Mouse (Mus musculus) CH12.LX (cell line): ENCODE data around the gene Supt16. TPM values are rescaled to one million over a fixed set of nuclear protein-coding genes. Genes with fewer than 3 reads are reported as not detected.

Experiments used
- DNase-seq: peaks from one replicate; pipeline ENCODE4 v3.0.0-alpha.2; 2013; ENCODE audit errors: extremely low read depth
- H3K27ac ChIP-seq: 2 replicates; pipeline ENCODE4 v1.5.1; 2012; ENCODE audit warnings: low read depth, mild to moderate bottlenecking, control low read depth, moderate library complexity; ENCODE audit not compliant: insufficient read depth
- H3K27me3 ChIP-seq: replicated peaks from 2 replicates; pipeline ENCODE3; 2012; ENCODE audit warnings: inconsistent platforms
- H3K36me3 ChIP-seq, 2 experiments: replicated peaks in 1 of 2; 2 replicates each; pipeline versions ENCODE3 to v1.6.1; 2012; ENCODE audit warnings: inconsistent platforms in 1 of 2, low read length in 1 of 2, mild to moderate bottlenecking in 1 of 2, mixed read lengths in 1 of 2, moderate library complexity in 1 of 2; ENCODE audit not compliant: control insufficient read depth in 1 of 2, insufficient read depth in 1 of 2
- H3K4me1 ChIP-seq, 2 experiments: 2 replicates each; pipeline ENCODE4 v1.6.1; 2012; ENCODE audit warnings: inconsistent platforms in 1 of 2, moderate library complexity in 1 of 2; ENCODE audit not compliant: insufficient read depth in 2 of 2, control insufficient read depth in 1 of 2
- H3K4me2 ChIP-seq: 2 replicates; pipeline ENCODE4 v1.6.1; 2012; ENCODE audit warnings: low read depth, mild to moderate bottlenecking, control low read depth; ENCODE audit not compliant: poor library complexity, insufficient read depth, severe bottlenecking
- H3K4me3 ChIP-seq, 3 experiments: fragments of 150-350 bp in 1 of 3; sonication (generic) in 1 of 3; replicated peaks in 1 of 3; 2 replicates each; pipeline versions ENCODE3 to v1.5.1; 2011 to 2012; ENCODE audit warnings: low read depth in 2 of 3, low read length in 2 of 3, mild to moderate bottlenecking in 2 of 3, moderate library complexity in 2 of 3, control low read depth in 1 of 3, improper control_type of control experiment in 1 of 3, inconsistent platforms in 1 of 3, mixed read lengths in 1 of 3; ENCODE audit not compliant: poor library complexity in 1 of 3
- H3K79me2 ChIP-seq: replicated peaks from 2 replicates; pipeline ENCODE4 v1.6.1; 2012; ENCODE audit warnings: mild to moderate bottlenecking, moderate library complexity; ENCODE audit not compliant: control insufficient read depth, poor library complexity, insufficient read depth, severe bottlenecking; ENCODE audit errors: extremely low read depth
- H3K9ac ChIP-seq: 2 replicates; pipeline ENCODE4 v1.6.1; 2012; ENCODE audit warnings: low read depth, mild to moderate bottlenecking, control low read depth, moderate library complexity; ENCODE audit not compliant: insufficient read depth
- H3K9me3 ChIP-seq: replicated peaks from 2 replicates; pipeline ENCODE3; 2012; ENCODE audit warnings: low read length, inconsistent platforms, mixed read lengths
- CHD1 ChIP-seq: IDR thresholded peaks from 2 replicates; pipeline ENCODE4 v1.6.1; 2012; ENCODE audit warnings: low read depth, low read length, improper control_type of control experiment, inconsistent platforms
- CTCF ChIP-seq, 2 experiments: IDR thresholded peaks in 1 of 2; conservative IDR thresholded peaks in 1 of 2; 2 replicates each; pipeline ENCODE4 v1.5.1; 2011 to 2012; ENCODE audit warnings: low read depth in 2 of 2, low read length in 2 of 2, improper control_type of control experiment in 1 of 2, inconsistent platforms in 1 of 2, mild to moderate bottlenecking in 1 of 2, moderate library complexity in 1 of 2
- E2F4 ChIP-seq: IDR thresholded peaks from 2 replicates; pipeline ENCODE4 v1.6.1; 2011; ENCODE audit warnings: low read depth, low read length, improper control_type of control experiment; ENCODE audit not compliant: insufficient replicate concordance
- ELF1 ChIP-seq: IDR thresholded peaks from 2 replicates; pipeline ENCODE4 v1.6.1; 2014; ENCODE audit warnings: low read depth, mild to moderate bottlenecking, inconsistent platforms, low read length, improper control_type of control experiment
- EP300 ChIP-seq: IDR thresholded peaks from 2 replicates; pipeline ENCODE4 v1.6.1; 2011; ENCODE audit warnings: low read length, improper control_type of control experiment
- ETS1 ChIP-seq: conservative IDR thresholded peaks from 2 replicates; pipeline ENCODE4 v1.6.1; 2012; ENCODE audit warnings: low read depth, mild to moderate bottlenecking, inconsistent platforms, low read length, improper control_type of control experiment, moderate library complexity
- GABPA ChIP-seq: IDR thresholded peaks from 2 replicates; pipeline ENCODE4 v1.6.1; 2012; ENCODE audit warnings: low read depth, low read length, improper control_type of control experiment, inconsistent platforms; ENCODE audit not compliant: insufficient replicate concordance
- HCFC1 ChIP-seq: IDR thresholded peaks from 2 replicates; pipeline ENCODE4 v1.6.1; 2012; ENCODE audit warnings: low read depth, mild to moderate bottlenecking, inconsistent platforms, low read length, improper control_type of control experiment
- JUN ChIP-seq: IDR thresholded peaks from 2 replicates; pipeline ENCODE4 v1.6.1; 2011; ENCODE audit warnings: low read depth, mild to moderate bottlenecking, low read length, improper control_type of control experiment, moderate library complexity; ENCODE audit not compliant: insufficient read depth
- KAT2A ChIP-seq: IDR thresholded peaks from 2 replicates; pipeline ENCODE4 v1.6.1; 2012; ENCODE audit warnings: low read length, improper control_type of control experiment, inconsistent platforms; ENCODE audit not compliant: insufficient replicate concordance
- MAFK ChIP-seq: IDR thresholded peaks from 2 replicates; pipeline ENCODE4 v1.6.1; 2011; ENCODE audit warnings: low read length, improper control_type of control experiment; ENCODE audit not compliant: insufficient replicate concordance
- MEF2A ChIP-seq: IDR thresholded peaks from 2 replicates; pipeline ENCODE4 v1.6.1; 2014; ENCODE audit warnings: low read depth, mild to moderate bottlenecking, inconsistent platforms, low read length, improper control_type of control experiment, borderline replicate concordance
- MYC ChIP-seq: IDR thresholded peaks from 2 replicates; pipeline ENCODE4 v1.6.1; 2011; ENCODE audit warnings: low read depth, mild to moderate bottlenecking, improper control_type of control experiment, low read length
- PAX5 ChIP-seq: IDR thresholded peaks from 2 replicates; pipeline ENCODE4 v1.6.1; 2012; ENCODE audit warnings: low read length, inconsistent platforms, mixed read lengths
- RAD21 ChIP-seq: IDR thresholded peaks from 2 replicates; pipeline ENCODE4 v1.6.1; 2011; ENCODE audit warnings: low read depth, mild to moderate bottlenecking, low read length, improper control_type of control experiment, moderate library complexity
- RCOR1 ChIP-seq: conservative IDR thresholded peaks from 2 replicates; pipeline ENCODE4 v1.6.1; 2012; ENCODE audit warnings: low read depth, mild to moderate bottlenecking, inconsistent platforms, low read length, improper control_type of control experiment
- SIN3A ChIP-seq: IDR thresholded peaks from 2 replicates; pipeline ENCODE4 v1.6.1; 2012; ENCODE audit warnings: low read length, improper control_type of control experiment, inconsistent platforms
- SMC3 ChIP-seq: IDR thresholded peaks from 2 replicates; pipeline ENCODE4 v1.6.1; 2011; ENCODE audit warnings: low read depth, low read length, improper control_type of control experiment
- UBTF ChIP-seq: IDR thresholded peaks from 2 replicates; pipeline ENCODE4 v1.6.1; 2012; ENCODE audit warnings: low read depth, mild to moderate bottlenecking, inconsistent platforms, low read length, improper control_type of control experiment, moderate library complexity
- USF1 ChIP-seq: IDR thresholded peaks from 2 replicates; pipeline ENCODE4 v1.6.1; 2014; ENCODE audit warnings: low read depth, mild to moderate bottlenecking, inconsistent platforms, low read length, improper control_type of control experiment
- ZNF384 ChIP-seq: IDR thresholded peaks from 2 replicates; pipeline ENCODE4 v1.6.1; 2012; ENCODE audit warnings: low read depth, low read length, improper control_type of control experiment, inconsistent platforms
- dilution Hi-C: fragments of 300-500 bp; cut with MboI; formaldehyde crosslinking; loops from 2 replicates; pipeline ENCODE4 v1.14.3; 2020; ENCODE audit warnings: low sequenced_read_pairs; ENCODE audit not compliant: extremely low pct_unique_long_range_greater_than_20kb, extremely low pct_ligation_motif_present
- in situ Hi-C: fragments of 300-500 bp; cut with MboI; formaldehyde crosslinking; loops from 3 replicates; pipeline ENCODE4 v1.14.3; 2019; ENCODE audit warnings: low sequenced_read_pairs, low pct_ligation_motif_present, low pct_unique_long_range_greater_than_20kb, mixed read lengths
- polyA plus RNA-seq: library from polyadenylated mRNA; unstranded; fragments of >175 nt; gene quantifications from 2 replicates; pipeline ENCODE4 v1.2.1, GENCODE M21; 2012; ENCODE audit warnings: low read depth; ENCODE audit not compliant: insufficient read length
- total RNA-seq, 2 experiments: library from RNA; depleted of rRNA; stranded (reverse); fragments of 300-350 nt in 1 of 2; fragments of >200 nt in 1 of 2; gene quantifications; 2 replicates each; pipeline ENCODE4 v1.2.3; 2012 to 2014

Gene Supt16
- total and polyA plus RNA-seq, 3 experiments, result 64.8 to 114 (median 78.6) TPM

DNA sequence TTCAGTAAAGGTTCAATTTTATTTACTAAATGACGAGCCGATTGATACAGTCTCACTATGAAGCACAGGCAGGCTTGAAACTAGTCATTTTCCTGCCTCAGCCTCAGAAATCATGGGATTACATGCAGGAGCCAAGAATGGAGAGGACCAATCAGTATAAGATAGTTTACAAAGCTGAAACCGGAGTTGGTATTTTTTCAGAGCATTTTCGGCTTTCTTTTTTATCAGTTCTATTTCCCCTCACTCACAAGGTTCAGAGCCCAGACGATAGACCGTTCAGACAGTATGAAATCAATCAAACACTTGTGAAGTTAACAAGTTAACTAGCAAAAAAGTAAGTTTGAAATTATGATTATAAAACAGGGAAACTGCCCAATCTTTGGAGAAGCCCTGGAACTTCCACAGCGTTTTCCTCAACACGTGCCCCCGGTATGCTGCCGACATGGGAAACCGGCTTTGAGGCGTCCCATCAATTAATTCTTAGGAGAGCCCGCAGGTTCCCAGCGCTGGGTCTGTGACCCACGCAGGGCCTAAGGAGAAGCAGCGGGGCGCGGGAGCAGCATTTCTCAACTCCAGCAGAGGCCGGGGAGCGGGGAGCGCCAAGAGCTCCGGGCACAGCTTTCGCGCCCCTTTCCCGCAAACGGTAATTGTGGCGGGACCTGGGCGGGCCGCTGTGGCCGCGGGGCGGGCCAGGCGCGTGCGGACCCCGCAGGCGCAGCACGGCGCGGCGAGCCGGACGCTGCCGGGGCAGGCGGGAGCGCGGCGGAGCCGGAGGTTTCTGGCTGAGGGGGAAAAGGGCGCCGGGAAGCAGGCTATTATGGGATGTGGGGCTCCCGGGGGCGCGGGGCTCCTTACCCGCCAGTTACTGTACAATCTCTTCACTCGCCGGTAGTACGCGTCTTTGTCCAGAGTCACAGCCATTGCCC is 723 bp downstream of the Supt16 start (continued):
- no peak for TF ChIP-seq RAD21
- TF ChIP-seq RCOR1, result no peak
- no peak for TF ChIP-seq E2F4
- TF ChIP-seq MAFK, result no peak
- TF ChIP-seq CTCF (conservative IDR thresholded peaks at IDR 0.05 in 1 of 2, IDR thresholded peaks at IDR 0.05 in 1 of 2; ENCODE audit: low read depth in 2 of 2, low read length in 2 of 2), result no peak
- TF ChIP-seq ELF1, result no peak
- TF ChIP-seq PAX5, result no peak
- no peak for TF ChIP-seq EP300
- TF ChIP-seq USF1, result no peak
- TF ChIP-seq MYC, result peak; percentile 74
- no peak for TF ChIP-seq MEF2A
- TF ChIP-seq SIN3A, result peak; percentile 24; the same call in 1 of the 2 replicates

DNA sequence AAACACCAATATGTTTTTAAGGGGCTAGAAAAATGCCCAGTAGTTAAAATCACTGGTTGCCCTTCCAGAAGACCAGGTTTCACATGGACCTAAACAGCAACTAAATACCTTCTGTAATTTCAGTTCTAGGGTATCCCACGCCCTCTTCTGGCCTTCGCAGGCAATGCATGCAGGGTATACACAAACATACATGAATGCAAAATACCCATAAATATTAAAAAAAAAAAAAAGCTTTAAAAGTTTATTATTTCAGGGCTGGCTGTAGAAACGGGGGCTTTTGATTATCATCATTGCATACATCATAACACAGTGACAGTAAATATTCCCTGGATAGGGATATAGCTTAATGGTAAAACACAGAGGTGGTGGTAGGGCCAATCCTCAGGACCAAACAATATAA is 1.5 kb downstream of the Supt16 start:
- in situ Hi-C loops (loop anchor here (10.0 kb wide), 1 partner anchor 139 kb away; no protein-coding TSS in a partner anchor), dilution Hi-C loops (no loop called here)
- peak overlapping the region; percentile 99; the same call in 1 of the 2 replicates for H3K4me2 ChIP-seq
- no peaks in the 10 kb centered on the region for H3K27me3 ChIP-seq
- H3K9me3 ChIP-seq, result no peaks in the 10 kb centered on the region
- H3K79me2 ChIP-seq, result peaks cover 60% of the 10 kb centered on the region
- H3K4me3 ChIP-seq, result peak overlapping the region; percentile 59 to 94 (median 73)
- peak overlapping the region; percentile 92 for H3K9ac ChIP-seq
- no peak overlapping the region for H3K27ac ChIP-seq
- peaks cover 5 to 44% of the 10 kb centered on the region in 2 experiments; a peak in 3 of 4 replicates for H3K4me1 ChIP-seq
- TF ChIP-seq SMC3 (peak; percentile 36), ZNF384 (peak; percentile 65), KAT2A (no peak), ETS1 (no peak), RAD21 (peak; percentile 45), SIN3A (peak; percentile 15; the same call in 1 of the 2 replicates), CHD1 (no peak), CTCF (conservative IDR thresholded peaks at IDR 0.05 in 1 of 2, IDR thresholded peaks at IDR 0.05 in 1 of 2; ENCODE audit: low read depth in 2 of 2, low read length in 2 of 2) (peak; percentile 74 to 83), HCFC1 (no peak), MYC (0 out of 2 replicates have a peak, but pooled peaks have one; percentile 25), GABPA (no peak), JUN (no peak), UBTF (no peak)
- peaks cover 15 to 50% of the 10 kb centered on the region in 2 experiments for H3K36me3 ChIP-seq
- DNase-seq, result peak; percentile 82
